Mouse (Mus musculus) stomach, postnatal 0 days (tissue): ENCODE results near the gene Eif2ak1.

Source experiments
- CTCF ChIP-seq: IDR thresholded peaks from 2 replicates; pipeline ENCODE4 v1.5.1; 2016; ENCODE audit warnings: antibody characterized with exemption, low read depth, mild to moderate bottlenecking, moderate library complexity
- EP300 ChIP-seq: optimal IDR thresholded peaks from 2 replicates; pipeline ENCODE3; 2016; ENCODE audit warnings: antibody characterized with exemption

- TF ChIP-seq CTCF, result peak; percentile 44
- TF ChIP-seq EP300, result no peak
Measured at GRCm38 (mm10) chr5:143892255-143892886, 74.8 kb downstream of the Eif2ak1 start.
